Mouse (Mus musculus): ENCODE data around the gene Anxa5. TPM values are rescaled to one million over a fixed set of nuclear protein-coding genes. Genes with fewer than 3 reads are reported as not detected.

The Anxa5 gene
- polyA plus RNA-seq, 1 experiment from 2014 or later = 62.7 TPM

DNA sequence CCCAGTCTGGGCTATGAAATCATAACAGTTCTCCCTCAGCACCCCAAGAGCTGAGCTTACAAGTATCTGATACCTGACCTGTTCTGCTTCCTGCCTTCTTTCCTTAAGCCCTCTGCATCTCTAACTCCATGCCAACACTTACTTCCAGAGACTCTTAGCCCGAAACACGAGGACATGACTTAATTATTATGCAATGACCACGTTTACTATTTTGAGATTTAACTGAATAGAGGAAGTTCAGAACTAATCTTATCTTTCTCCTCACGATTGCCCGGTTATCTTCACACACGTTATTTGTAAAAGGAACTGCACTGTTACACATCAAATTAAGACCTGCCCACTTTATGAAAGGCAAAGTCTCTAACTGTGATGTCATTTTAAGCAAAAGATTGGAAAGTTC is 28.8 kb downstream of the Anxa5 start:
- no peak for DNase-seq (ENCODE audit: low spot score)
- no peak overlapping the region for H3K4me3 ChIP-seq (ENCODE audit: low read depth, low read length)
- no peaks in the 10 kb centered on the region for H3K27me3 ChIP-seq (replicated peaks; ENCODE audit: control insufficient read depth, insufficient read depth, low read length)
- no peak overlapping the region for H3K4me2 ChIP-seq (ENCODE audit: low read length)
- no peaks in the 10 kb centered on the region for H3K4me1 ChIP-seq (ENCODE audit: control insufficient read depth, insufficient read depth, low read length)
- no peaks in the 10 kb centered on the region for H3K36me3 ChIP-seq (ENCODE audit: control insufficient read depth, insufficient read depth, low read length)
- WGBS = 75% methylated on average over 6 of the region's 6 CpGs
- no peak overlapping the region for H3K9ac ChIP-seq (ENCODE audit: low read length)
- no peaks in the 10 kb centered on the region for H3K9me3 ChIP-seq (replicated peaks; ENCODE audit: control insufficient read depth, low read length)
- no peak for ATAC-seq
- no peak overlapping the region for H3K27ac ChIP-seq (ENCODE audit: low read depth, low read length)

DNA sequence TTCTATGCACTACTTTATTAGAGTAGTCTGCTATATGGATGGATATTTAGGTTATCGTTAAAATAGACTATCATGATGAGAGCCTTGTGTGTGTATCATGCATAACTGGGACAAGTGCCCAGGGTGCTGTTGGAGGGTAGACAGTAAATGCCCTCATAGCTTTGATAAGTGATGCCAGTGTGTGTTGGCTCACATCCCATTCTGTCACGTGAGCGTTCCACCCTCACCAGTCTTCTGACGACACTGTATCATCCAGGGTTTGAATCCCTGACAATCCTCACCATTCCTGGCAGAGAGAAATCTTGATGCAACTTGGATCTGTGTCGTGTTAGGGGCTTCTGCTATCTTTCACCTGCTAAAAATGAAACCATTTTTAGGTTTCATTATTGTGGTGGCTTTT is 29.2 kb downstream of the Anxa5 start:
- H3K4me3 ChIP-seq (ENCODE audit: low read depth, low read length) = no peak overlapping the region
- DNase-seq (ENCODE audit: low spot score) = peak; percentile 17
- no peaks in the 10 kb centered on the region for H3K4me1 ChIP-seq (ENCODE audit: control insufficient read depth, insufficient read depth, low read length)
- no peak overlapping the region for H3K9ac ChIP-seq (ENCODE audit: low read length)
- no peak overlapping the region for H3K4me2 ChIP-seq (ENCODE audit: low read length)
- H3K27me3 ChIP-seq (replicated peaks; ENCODE audit: control insufficient read depth, insufficient read depth, low read length) = no peaks in the 10 kb centered on the region
- 67% methylated on average over 5 of the region's 5 CpGs for WGBS
- H3K9me3 ChIP-seq (replicated peaks; ENCODE audit: control insufficient read depth, low read length) = no peaks in the 10 kb centered on the region
- H3K36me3 ChIP-seq (ENCODE audit: control insufficient read depth, insufficient read depth, low read length) = no peaks in the 10 kb centered on the region
- no peak for ATAC-seq
- no peak overlapping the region for H3K27ac ChIP-seq (ENCODE audit: low read depth, low read length)

DNA sequence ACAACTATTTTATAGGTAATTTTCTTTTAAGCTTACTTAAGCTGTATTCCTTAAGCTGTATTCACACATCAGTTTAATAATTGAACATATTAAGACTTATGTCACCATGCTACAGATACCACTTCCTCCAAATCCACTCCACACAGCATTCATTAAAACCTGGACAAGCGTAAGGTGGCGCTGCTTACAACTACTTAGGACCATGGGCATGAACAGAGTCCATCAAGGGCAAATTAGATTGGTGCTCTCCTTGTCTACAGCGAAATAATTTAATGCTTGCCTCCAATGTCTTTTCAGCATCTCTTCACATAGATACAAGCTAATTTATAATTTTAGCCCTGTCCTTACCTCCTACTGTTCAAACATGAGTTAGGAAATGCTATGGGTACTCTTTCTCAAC is 29.7 kb downstream of the Anxa5 start:
- no peak overlapping the region for H3K9ac ChIP-seq (ENCODE audit: low read length)
- no peak for DNase-seq (ENCODE audit: low spot score)
- 86% methylated on average over 3 of the region's 3 CpGs for WGBS
- no peaks in the 10 kb centered on the region for H3K9me3 ChIP-seq (replicated peaks; ENCODE audit: control insufficient read depth, low read length)
- H3K4me3 ChIP-seq (ENCODE audit: low read depth, low read length) = no peak overlapping the region
- H3K36me3 ChIP-seq (ENCODE audit: control insufficient read depth, insufficient read depth, low read length) = no peaks in the 10 kb centered on the region
- no peak overlapping the region for H3K4me2 ChIP-seq (ENCODE audit: low read length)
- ATAC-seq = no peak
- H3K4me1 ChIP-seq (ENCODE audit: control insufficient read depth, insufficient read depth, low read length) = no peaks in the 10 kb centered on the region
- H3K27ac ChIP-seq (ENCODE audit: low read depth, low read length) = no peak overlapping the region
- H3K27me3 ChIP-seq (replicated peaks; ENCODE audit: control insufficient read depth, insufficient read depth, low read length) = no peaks in the 10 kb centered on the region

DNA sequence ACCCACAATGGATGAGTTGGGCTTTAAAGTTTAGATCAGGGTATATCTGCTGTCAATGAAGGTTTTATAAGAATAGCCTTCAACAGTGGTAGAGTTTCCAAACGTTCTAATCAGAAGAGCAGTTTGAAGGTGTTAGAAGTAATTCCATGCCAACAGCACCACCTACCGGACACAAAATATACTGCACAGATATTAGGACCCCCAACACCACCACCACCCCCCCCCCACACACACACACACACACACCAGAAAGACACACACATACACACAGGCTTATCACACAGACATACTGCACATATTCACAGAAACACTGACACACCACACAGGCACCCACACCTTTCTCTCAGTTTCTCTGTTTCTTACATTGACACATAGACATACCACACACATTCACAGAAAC is 33.3 kb downstream of the Anxa5 start:
- ATAC-seq (peak; percentile 73), DNase-seq (ENCODE audit: low spot score) (peak; percentile 87)
- H3K36me3 ChIP-seq (ENCODE audit: control insufficient read depth, insufficient read depth, low read length) = no peaks in the 10 kb centered on the region
- H3K4me2 ChIP-seq (ENCODE audit: low read length) = no peak overlapping the region
- H3K27me3 ChIP-seq (replicated peaks; ENCODE audit: control insufficient read depth, insufficient read depth, low read length) = no peaks in the 10 kb centered on the region
- H3K9ac ChIP-seq (ENCODE audit: low read length) = no peak overlapping the region
- H3K9me3 ChIP-seq (replicated peaks; ENCODE audit: control insufficient read depth, low read length) = no peaks in the 10 kb centered on the region
- H3K4me3 ChIP-seq (ENCODE audit: low read depth, low read length) = no peak overlapping the region
- WGBS = 0% methylated on average over 2 of the region's 2 CpGs
- H3K4me1 ChIP-seq (ENCODE audit: control insufficient read depth, insufficient read depth, low read length) = no peaks in the 10 kb centered on the region
- H3K27ac ChIP-seq (ENCODE audit: low read depth, low read length) = no peak overlapping the region

DNA sequence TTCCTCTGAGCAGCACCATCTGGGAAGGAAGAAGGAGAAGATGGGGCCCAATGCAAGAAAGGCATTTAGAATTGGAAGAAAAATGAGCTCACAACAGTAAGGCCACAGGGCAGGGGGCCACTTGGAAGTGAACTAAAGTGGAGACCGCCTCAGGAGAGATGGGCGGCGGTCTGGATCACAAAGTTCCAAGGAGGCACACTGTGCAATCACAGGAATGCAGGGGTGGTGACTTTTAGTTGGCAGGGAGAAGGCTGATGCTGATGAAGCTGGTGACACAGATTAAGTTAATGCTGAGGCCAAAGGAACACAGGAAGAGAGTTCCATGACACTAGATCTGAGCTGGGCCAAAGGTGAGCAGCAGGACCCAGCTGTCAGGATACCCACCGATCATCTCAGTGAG is 35.4 kb downstream of the Anxa5 start:
- Histone ChIP-seq H3K4me1 (ENCODE audit: control insufficient read depth, insufficient read depth, low read length) (no peaks in the 10 kb centered on the region), H3K4me2 (ENCODE audit: low read length) (no peak overlapping the region), H3K9me3 (replicated peaks; ENCODE audit: control insufficient read depth, low read length) (no peaks in the 10 kb centered on the region), H3K27ac (ENCODE audit: low read depth, low read length) (no peak overlapping the region), H3K9ac (ENCODE audit: low read length) (no peak overlapping the region), H3K36me3 (ENCODE audit: control insufficient read depth, insufficient read depth, low read length) (no peaks in the 10 kb centered on the region), H3K4me3 (ENCODE audit: low read depth, low read length) (no peak overlapping the region), H3K27me3 (replicated peaks; ENCODE audit: control insufficient read depth, insufficient read depth, low read length) (no peaks in the 10 kb centered on the region)
- DNase-seq (ENCODE audit: low spot score) (no peak), ATAC-seq (no peak)
- 82% methylated on average over 4 of the region's 4 CpGs for WGBS

- Histone ChIP-seq H3K4me3 (ENCODE audit: low read depth, low read length) (no peak overlapping the region), H3K27ac (ENCODE audit: low read depth, low read length) (no peak overlapping the region), H3K27me3 (replicated peaks; ENCODE audit: control insufficient read depth, insufficient read depth, low read length) (no peaks in the 10 kb centered on the region), H3K9me3 (replicated peaks; ENCODE audit: control insufficient read depth, low read length) (no peaks in the 10 kb centered on the region), H3K36me3 (ENCODE audit: control insufficient read depth, insufficient read depth, low read length) (no peaks in the 10 kb centered on the region), H3K4me2 (ENCODE audit: low read length) (no peak overlapping the region), H3K9ac (ENCODE audit: low read length) (no peak overlapping the region), H3K4me1 (ENCODE audit: control insufficient read depth, insufficient read depth, low read length) (no peaks in the 10 kb centered on the region)
- DNase-seq (ENCODE audit: low spot score) (no peak), ATAC-seq (no peak)
- 88% methylated on average over 1 of the region's 1 CpGs for WGBS
Observed at GRCm38 (mm10) chr3:36430360-36430759, 45.3 kb downstream of the Anxa5 start.

GRCm38 (mm10) chr3:36427386-36427785 is 48.3 kb downstream of the Anxa5 start:
- Histone ChIP-seq H3K9ac (ENCODE audit: low read length) (no peak overlapping the region), H3K27me3 (replicated peaks; ENCODE audit: control insufficient read depth, insufficient read depth, low read length) (no peaks in the 10 kb centered on the region), H3K4me1 (ENCODE audit: control insufficient read depth, insufficient read depth, low read length) (no peaks in the 10 kb centered on the region), H3K4me3 (ENCODE audit: low read depth, low read length) (no peak overlapping the region), H3K9me3 (replicated peaks; ENCODE audit: control insufficient read depth, low read length) (no peaks in the 10 kb centered on the region), H3K4me2 (ENCODE audit: low read length) (no peak overlapping the region), H3K36me3 (ENCODE audit: control insufficient read depth, insufficient read depth, low read length) (no peaks in the 10 kb centered on the region), H3K27ac (ENCODE audit: low read depth, low read length) (no peak overlapping the region)
- WGBS = 95% methylated on average over 8 of the region's 8 CpGs
- no peak for DNase-seq (ENCODE audit: low spot score)
- no peak for ATAC-seq

GRCm38 (mm10) chr3:36409456-36409855 is 66.2 kb downstream of the Anxa5 start:
- WGBS = 89% methylated on average over 2 of the region's 2 CpGs
- DNase-seq (ENCODE audit: low spot score) = no peak
- Histone ChIP-seq H3K27ac (ENCODE audit: low read depth, low read length) (no peak overlapping the region), H3K4me3 (ENCODE audit: low read depth, low read length) (no peak overlapping the region), H3K9ac (ENCODE audit: low read length) (no peak overlapping the region), H3K4me2 (ENCODE audit: low read length) (no peak overlapping the region), H3K4me1 (ENCODE audit: control insufficient read depth, insufficient read depth, low read length) (no peaks in the 10 kb centered on the region), H3K27me3 (replicated peaks; ENCODE audit: control insufficient read depth, insufficient read depth, low read length) (no peaks in the 10 kb centered on the region), H3K9me3 (replicated peaks; ENCODE audit: control insufficient read depth, low read length) (no peaks in the 10 kb centered on the region), H3K36me3 (ENCODE audit: control insufficient read depth, insufficient read depth, low read length) (no peaks in the 10 kb centered on the region)
- no peak for ATAC-seq

DNA sequence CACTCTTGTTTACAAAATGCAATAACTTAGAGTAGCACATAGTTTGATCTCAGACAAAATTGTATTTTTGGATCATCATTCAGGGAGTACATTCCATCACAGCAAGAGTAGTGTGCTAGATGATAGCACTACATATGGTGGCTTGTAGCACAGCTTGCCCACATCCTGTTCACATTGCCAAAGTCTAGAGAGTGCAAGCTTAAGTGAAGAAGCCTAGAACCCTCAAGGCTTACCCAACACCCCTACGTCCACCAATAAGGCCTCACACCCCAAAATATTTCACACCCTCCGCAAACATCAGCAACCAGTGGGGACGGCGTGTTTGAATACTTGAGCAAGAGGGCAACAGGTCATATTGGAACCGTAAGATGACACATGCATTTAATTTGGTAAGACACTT is 68.7 kb downstream of the Anxa5 start:
- Histone ChIP-seq H3K36me3 (ENCODE audit: control insufficient read depth, insufficient read depth, low read length) (no peaks in the 10 kb centered on the region), H3K4me3 (ENCODE audit: low read depth, low read length) (no peak overlapping the region), H3K9me3 (replicated peaks; ENCODE audit: control insufficient read depth, low read length) (no peaks in the 10 kb centered on the region), H3K27ac (ENCODE audit: low read depth, low read length) (no peak overlapping the region), H3K4me1 (ENCODE audit: control insufficient read depth, insufficient read depth, low read length) (no peaks in the 10 kb centered on the region), H3K4me2 (ENCODE audit: low read length) (no peak overlapping the region), H3K27me3 (replicated peaks; ENCODE audit: control insufficient read depth, insufficient read depth, low read length) (no peaks in the 10 kb centered on the region), H3K9ac (ENCODE audit: low read length) (no peak overlapping the region)
- WGBS = 94% methylated on average over 5 of the region's 5 CpGs
- ATAC-seq (no peak), DNase-seq (ENCODE audit: low spot score) (no peak)

GRCm38 (mm10) chr3:36406340-36406739 is 69.4 kb downstream of the Anxa5 start:
- Histone ChIP-seq H3K9me3 (replicated peaks; ENCODE audit: control insufficient read depth, low read length) (no peaks in the 10 kb centered on the region), H3K9ac (ENCODE audit: low read length) (no peak overlapping the region), H3K27me3 (replicated peaks; ENCODE audit: control insufficient read depth, insufficient read depth, low read length) (no peaks in the 10 kb centered on the region), H3K4me2 (ENCODE audit: low read length) (no peak overlapping the region), H3K4me3 (ENCODE audit: low read depth, low read length) (no peak overlapping the region), H3K4me1 (ENCODE audit: control insufficient read depth, insufficient read depth, low read length) (no peaks in the 10 kb centered on the region), H3K27ac (ENCODE audit: low read depth, low read length) (no peak overlapping the region), H3K36me3 (ENCODE audit: control insufficient read depth, insufficient read depth, low read length) (no peaks in the 10 kb centered on the region)
- DNase-seq (ENCODE audit: low spot score) = peak; percentile 45
- WGBS = 63% methylated on average over 2 of the region's 2 CpGs
- ATAC-seq = no peak
